Mouse (Mus musculus) intestine, postnatal 0 days (tissue): ENCODE results near the gene Snrnp25. TPM values are rescaled to one million over a fixed set of nuclear protein-coding genes. Genes with fewer than 3 reads are reported as not detected.

Experiments used
- ATAC-seq: fragments of 200-750 bp; cut with Nextera tagmentation; 2 replicates; pipeline ENCODE4 v1.8.0; 2017; ENCODE audit warnings: mild to moderate bottlenecking, moderate TSS enrichment, moderate library complexity
- H3K27ac ChIP-seq: fragments of 300-500 bp; sonication (generic); 2 replicates; pipeline ENCODE4 v1.5.1; 2014; ENCODE audit warnings: mild to moderate bottlenecking, low read depth, low read length, moderate library complexity
- H3K27me3 ChIP-seq: fragments of 300-500 bp; sonication (generic); replicated peaks from 2 replicates; pipeline ENCODE4 v1.6.1; 2014; ENCODE audit warnings: low read length, mixed read lengths; ENCODE audit not compliant: control insufficient read depth, insufficient read depth
- H3K36me3 ChIP-seq: fragments of 300-500 bp; sonication (generic); 2 replicates; pipeline ENCODE4 v1.6.1; 2014; ENCODE audit warnings: mild to moderate bottlenecking, moderate library complexity; ENCODE audit not compliant: control insufficient read depth, insufficient read depth
- H3K4me1 ChIP-seq: fragments of 300-500 bp; sonication (generic); replicated peaks from 2 replicates; pipeline ENCODE4 v1.6.1; 2014; ENCODE audit warnings: antibody characterized with exemption, low read length, mixed read lengths; ENCODE audit not compliant: control insufficient read depth, insufficient read depth
- H3K4me2 ChIP-seq: fragments of 300-500 bp; sonication (generic); replicated peaks from 2 replicates; pipeline ENCODE4 v1.6.1; 2014; ENCODE audit warnings: low read depth, mild to moderate bottlenecking, moderate library complexity
- H3K4me3 ChIP-seq: fragments of 300-500 bp; sonication (generic); 2 replicates; pipeline ENCODE4 v1.5.1; 2014; ENCODE audit warnings: low read depth, low read length
- H3K9ac ChIP-seq: fragments of 300-500 bp; sonication (generic); 2 replicates; pipeline ENCODE4 v1.6.1; 2014; ENCODE audit warnings: mild to moderate bottlenecking, low read depth, low read length
- H3K9me3 ChIP-seq: fragments of 300-500 bp; sonication (generic); 2 replicates; pipeline ENCODE4 v1.6.1; 2016; ENCODE audit warnings: mixed run types; ENCODE audit not compliant: control insufficient read depth
- CTCF ChIP-seq: sonication (generic); IDR thresholded peaks from 2 replicates; pipeline ENCODE4 v1.5.1; 2016; ENCODE audit warnings: low read depth, mild to moderate bottlenecking, control low read depth, antibody characterized with exemption, moderate library complexity
- WGBS: fragments of 180-500 bp; shearing (Covaris S2); extraction: QIAGEN DNeasy Blood & Tissue Kit; methylation state at CpG from one replicate; pipeline ENCODE4 v1.1.7; 2014; 5-methylcytosine and 5-hydroxymethylcytosine counted together
- polyA plus RNA-seq: library from polyadenylated mRNA; unstranded; fragments of >200 nt; fragmentation: Nextera tagmentation; extraction: Ambion mirVana; gene quantifications from 2 replicates; pipeline ENCODE4 v1.2.1, GENCODE M21; 2015

The Snrnp25 gene
- polyA plus RNA-seq, 1 experiment from 2014 or later, result 28.0 TPM

DNA sequence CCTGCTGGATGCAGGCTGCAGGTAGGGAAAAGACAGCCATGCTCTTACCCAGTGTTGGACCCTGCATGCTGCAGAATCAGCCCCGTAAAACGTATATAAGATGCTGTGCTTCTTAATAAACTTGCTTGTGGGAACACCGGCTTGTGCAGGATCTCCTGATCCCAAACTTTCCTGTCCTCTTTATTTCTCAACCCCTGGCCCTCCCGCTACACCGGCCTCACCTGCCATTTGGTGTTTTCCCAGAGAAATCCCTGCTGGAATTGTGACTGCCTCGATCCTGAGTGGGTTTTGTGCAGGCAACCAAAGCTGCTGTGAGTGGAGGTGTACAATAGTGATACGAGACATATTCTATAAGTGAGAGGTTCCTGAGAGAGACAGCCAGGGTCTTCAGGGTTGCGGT lies 20.7 kb upstream of the Snrnp25 start:
- H3K27me3 ChIP-seq, result no peaks in the 10 kb centered on the region
- no peaks in the 10 kb centered on the region for H3K9me3 ChIP-seq
- no peak for TF ChIP-seq CTCF
- no peak overlapping the region for H3K9ac ChIP-seq
- ATAC-seq, result no peak
- H3K4me2 ChIP-seq, result no peak overlapping the region
- no peaks in the 10 kb centered on the region for H3K4me1 ChIP-seq
- 88% methylated on average over 8 of the region's 8 CpGs for WGBS
- no peak overlapping the region for H3K4me3 ChIP-seq
- no peaks in the 10 kb centered on the region for H3K36me3 ChIP-seq
- H3K27ac ChIP-seq, result no peak overlapping the region

DNA sequence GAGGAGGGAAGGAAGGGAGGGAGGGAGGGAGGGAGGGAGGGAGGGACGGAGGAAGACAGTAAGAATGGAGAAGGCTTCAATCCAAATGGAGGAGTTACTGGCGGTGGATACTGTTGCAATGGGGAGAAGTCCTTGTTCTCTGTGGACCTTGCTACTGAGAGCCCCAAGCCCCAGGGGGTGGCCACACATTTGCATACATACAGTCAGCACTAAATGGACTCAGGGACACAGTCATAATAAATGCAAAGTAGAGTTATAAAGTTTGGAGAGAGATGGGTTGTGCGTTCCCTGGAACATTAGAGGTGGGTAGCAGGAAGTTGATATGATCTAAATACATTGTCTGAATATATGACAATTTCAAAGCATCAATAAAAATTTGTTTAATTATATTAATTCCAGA lies 19.2 kb upstream of the Snrnp25 start:
- no peak for ATAC-seq
- Histone ChIP-seq H3K4me1 (no peaks in the 10 kb centered on the region), H3K27ac (no peak overlapping the region), H3K9me3 (no peaks in the 10 kb centered on the region), H3K27me3 (no peaks in the 10 kb centered on the region), H3K36me3 (no peaks in the 10 kb centered on the region), H3K9ac (no peak overlapping the region), H3K4me3 (no peak overlapping the region), H3K4me2 (no peak overlapping the region)
- 69% methylated on average over 3 of the region's 3 CpGs for WGBS
- no peak for TF ChIP-seq CTCF

DNA sequence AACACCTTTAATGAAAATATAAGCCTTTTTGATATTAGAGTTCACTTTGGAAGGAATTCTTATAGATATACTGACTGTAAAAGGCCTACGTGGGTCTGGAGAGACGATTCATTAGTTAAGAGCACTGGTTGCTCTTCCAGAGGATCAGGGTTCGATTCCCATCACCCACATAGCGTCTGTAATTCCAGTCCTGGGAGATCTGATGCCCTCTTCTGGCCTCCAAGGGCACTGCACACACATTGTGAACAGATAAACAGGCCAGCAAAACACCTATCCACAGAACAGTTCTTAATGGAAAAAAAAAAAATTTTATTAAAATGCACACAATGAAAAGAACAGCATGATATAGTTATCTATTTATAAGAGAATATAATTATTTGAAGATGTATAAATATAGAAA lies 18.0 kb upstream of the Snrnp25 start:
- TF ChIP-seq CTCF, result no peak
- H3K27me3 ChIP-seq, result no peaks in the 10 kb centered on the region
- no peak overlapping the region for H3K9ac ChIP-seq
- H3K36me3 ChIP-seq, result no peaks in the 10 kb centered on the region
- H3K4me1 ChIP-seq, result no peaks in the 10 kb centered on the region
- no peaks in the 10 kb centered on the region for H3K9me3 ChIP-seq
- H3K4me2 ChIP-seq, result no peak overlapping the region
- no peak overlapping the region for H3K27ac ChIP-seq
- 92% methylated on average over 4 of the region's 4 CpGs for WGBS
- no peak overlapping the region for H3K4me3 ChIP-seq
- ATAC-seq, result no peak

DNA sequence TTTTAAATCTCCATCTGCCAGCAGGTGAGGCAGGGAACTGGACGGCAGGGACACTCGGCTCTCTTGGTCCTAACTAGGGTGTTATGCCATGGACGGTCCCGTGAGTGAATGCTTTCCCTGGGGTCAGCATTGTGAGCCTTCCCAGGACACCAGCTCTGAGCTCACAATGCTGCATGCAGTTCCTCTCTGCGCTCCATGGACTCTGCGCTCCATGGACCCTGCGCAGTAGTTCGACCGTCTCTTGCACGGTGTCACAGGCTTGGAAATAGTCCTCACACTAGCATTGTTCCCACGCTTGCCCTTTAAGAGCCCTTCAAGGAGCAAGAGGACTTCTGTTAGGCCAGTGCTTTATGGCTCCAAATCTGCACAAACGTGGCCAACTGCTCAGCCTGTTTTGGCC lies 16.3 kb upstream of the Snrnp25 start:
- Histone ChIP-seq H3K4me2 (no peak overlapping the region), H3K4me3 (no peak overlapping the region), H3K27ac (no peak overlapping the region), H3K4me1 (no peaks in the 10 kb centered on the region), H3K9ac (no peak overlapping the region), H3K36me3 (no peaks in the 10 kb centered on the region), H3K27me3 (no peaks in the 10 kb centered on the region), H3K9me3 (no peaks in the 10 kb centered on the region)
- WGBS, result 83% methylated on average over 12 of the region's 12 CpGs
- TF ChIP-seq CTCF, result no peak
- no peak for ATAC-seq

DNA sequence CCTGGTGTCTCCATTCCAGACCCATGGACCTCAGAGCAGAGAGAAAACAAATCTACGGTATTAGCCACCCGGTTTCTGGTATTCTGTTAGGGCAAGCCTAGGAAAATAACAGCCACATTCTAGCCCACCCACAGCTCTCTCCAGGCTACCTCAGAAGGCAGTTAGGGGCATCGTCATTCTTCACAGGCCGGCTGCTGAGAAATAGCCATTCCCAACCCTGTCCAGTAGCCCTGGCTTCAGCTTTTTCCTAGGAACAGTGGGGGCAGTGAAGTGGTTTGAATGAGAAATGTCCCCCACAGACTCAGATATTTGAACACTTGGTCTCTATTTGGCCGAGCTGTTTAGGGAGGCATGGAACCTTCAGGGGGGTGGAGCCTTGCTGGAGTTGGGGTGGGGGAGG lies 15.8 kb upstream of the Snrnp25 start:
- no peak overlapping the region for H3K4me3 ChIP-seq
- H3K27ac ChIP-seq, result no peak overlapping the region
- no peak overlapping the region for H3K9ac ChIP-seq
- no peak for TF ChIP-seq CTCF
- H3K9me3 ChIP-seq, result no peaks in the 10 kb centered on the region
- 65% methylated on average over 5 of the region's 5 CpGs for WGBS
- no peaks in the 10 kb centered on the region for H3K4me1 ChIP-seq
- H3K36me3 ChIP-seq, result no peaks in the 10 kb centered on the region
- no peak for ATAC-seq
- H3K27me3 ChIP-seq, result no peaks in the 10 kb centered on the region
- no peak overlapping the region for H3K4me2 ChIP-seq

DNA sequence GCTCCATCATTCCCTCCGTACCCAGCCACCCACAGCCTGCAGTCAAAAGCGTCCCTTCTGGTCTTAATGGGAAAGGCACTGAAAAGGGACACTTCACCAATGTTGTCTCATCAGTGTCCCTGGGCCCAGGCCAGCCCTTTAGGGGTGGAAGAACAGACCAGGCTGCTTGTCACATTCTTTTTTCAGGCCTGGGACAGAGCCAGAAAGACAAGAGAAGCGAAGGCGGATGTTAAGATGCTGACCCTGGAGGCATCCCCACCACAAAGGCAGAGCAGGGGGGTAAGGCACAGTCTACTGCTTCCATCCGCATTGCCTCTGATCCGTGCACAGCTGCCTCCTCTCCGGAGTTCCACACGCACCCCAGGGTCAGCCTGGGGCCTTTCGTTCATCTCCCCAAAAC lies 15.1 kb upstream of the Snrnp25 start:
- H3K27me3 ChIP-seq, result no peaks in the 10 kb centered on the region
- no peak for ATAC-seq
- H3K4me2 ChIP-seq, result no peak overlapping the region
- H3K4me1 ChIP-seq, result no peaks in the 10 kb centered on the region
- no peak overlapping the region for H3K9ac ChIP-seq
- H3K36me3 ChIP-seq, result no peaks in the 10 kb centered on the region
- no peak for TF ChIP-seq CTCF
- WGBS, result 81% methylated on average over 9 of the region's 9 CpGs
- no peak overlapping the region for H3K4me3 ChIP-seq
- H3K9me3 ChIP-seq, result no peaks in the 10 kb centered on the region
- no peak overlapping the region for H3K27ac ChIP-seq

DNA sequence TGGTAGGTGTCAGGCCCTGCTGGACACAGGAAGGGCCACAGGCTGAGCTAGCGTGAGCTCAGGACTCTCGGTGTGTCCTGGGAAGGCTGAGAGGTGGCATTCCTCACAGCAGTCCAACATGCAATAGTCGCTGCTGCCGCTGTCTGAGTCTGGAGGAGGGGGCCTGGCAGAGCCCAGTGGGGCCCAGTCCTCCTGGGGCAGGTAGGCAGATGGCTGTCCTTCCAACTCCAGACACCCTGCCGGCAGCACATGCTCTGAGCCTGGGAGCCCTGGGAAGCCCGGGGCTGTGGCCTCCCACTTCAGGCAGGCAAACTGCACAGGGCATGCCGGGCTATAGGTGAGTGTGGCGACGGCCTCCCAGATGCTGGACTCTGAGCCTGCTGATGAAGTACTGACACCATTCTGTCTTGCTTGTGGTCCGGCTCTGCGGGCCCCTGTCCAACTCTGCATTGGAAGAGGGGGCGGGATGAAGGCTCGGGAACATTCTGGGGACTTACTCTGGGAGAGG lies 14.6 kb upstream of the Snrnp25 start:
- H3K27me3 ChIP-seq, result no peaks in the 10 kb centered on the region
- no peak overlapping the region for H3K4me2 ChIP-seq
- no peak overlapping the region for H3K27ac ChIP-seq
- no peak for TF ChIP-seq CTCF
- H3K36me3 ChIP-seq, result no peaks in the 10 kb centered on the region
- no peaks in the 10 kb centered on the region for H3K9me3 ChIP-seq
- no peak for ATAC-seq
- H3K4me3 ChIP-seq, result no peak overlapping the region
- no peak overlapping the region for H3K9ac ChIP-seq
- H3K4me1 ChIP-seq, result no peaks in the 10 kb centered on the region
- 84% methylated on average over 13 of the region's 13 CpGs for WGBS
